Mouse (Mus musculus): ENCODE measurements at regions not wholly inside any gene's neighbourhood (a gene's known extent, or its start where the extent isn't known, plus 50 kb on each side); places are given as distances from the start of the nearest gene placed in this dataset.

GRCm38 (mm10) chr7:136754821-136755220, 139.6 kb upstream of the Mgmt start:
- no peak overlapping the region for H3K27ac ChIP-seq (ENCODE audit: low read length)
- H3K9me3 ChIP-seq (ENCODE audit: control insufficient read depth, low read length) = no peaks in the 10 kb centered on the region
- no peaks in the 10 kb centered on the region for H3K27me3 ChIP-seq (replicated peaks; ENCODE audit: control insufficient read depth, insufficient read depth, low read length)
- H3K4me1 ChIP-seq (replicated peaks; ENCODE audit: control insufficient read depth, insufficient read depth, low read length) = no peaks in the 10 kb centered on the region
- no peak for ATAC-seq
- no peak overlapping the region for H3K4me3 ChIP-seq (replicated peaks; ENCODE audit: low read length)
- H3K36me3 ChIP-seq (ENCODE audit: control insufficient read depth, insufficient read depth) = no peaks in the 10 kb centered on the region
- H3K9ac ChIP-seq (replicated peaks; ENCODE audit: low read depth, low read length) = no peak overlapping the region
- H3K4me2 ChIP-seq (ENCODE audit: low read length) = no peak overlapping the region
- 59% methylated on average over 6 of the region's 6 CpGs for WGBS

DNA sequence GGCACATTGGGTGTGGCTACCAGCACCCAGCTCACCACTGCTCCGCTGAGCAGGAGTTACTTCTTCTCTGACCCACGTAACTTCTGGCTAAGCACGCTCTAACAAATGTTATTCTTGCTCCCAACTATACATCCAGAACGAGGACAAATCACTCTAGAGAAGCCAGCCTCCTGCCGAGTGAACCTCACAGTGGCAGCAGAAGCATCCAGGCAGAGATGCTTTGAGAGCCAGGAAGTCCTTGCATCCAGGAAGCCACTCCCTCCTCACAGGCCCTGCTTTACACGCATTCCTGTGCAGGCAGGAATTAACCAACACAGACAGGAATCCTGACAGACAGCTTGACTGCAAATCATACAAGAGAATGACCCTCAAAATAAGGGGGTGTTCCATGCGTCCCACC, 129.4 kb upstream of the Mgmt start:
- no peak overlapping the region for H3K4me3 ChIP-seq (replicated peaks; ENCODE audit: low read length)
- WGBS = 52% methylated on average over 7 of the region's 7 CpGs
- H3K4me2 ChIP-seq (ENCODE audit: low read length) = no peak overlapping the region
- H3K9me3 ChIP-seq (ENCODE audit: control insufficient read depth, low read length) = no peaks in the 10 kb centered on the region
- no peak overlapping the region for H3K9ac ChIP-seq (replicated peaks; ENCODE audit: low read depth, low read length)
- no peak for ATAC-seq
- H3K27me3 ChIP-seq (replicated peaks; ENCODE audit: control insufficient read depth, insufficient read depth, low read length) = no peaks in the 10 kb centered on the region
- no peaks in the 10 kb centered on the region for H3K4me1 ChIP-seq (replicated peaks; ENCODE audit: control insufficient read depth, insufficient read depth, low read length)
- H3K36me3 ChIP-seq (ENCODE audit: control insufficient read depth, insufficient read depth) = no peaks in the 10 kb centered on the region
- H3K27ac ChIP-seq (ENCODE audit: low read length) = no peak overlapping the region

DNA sequence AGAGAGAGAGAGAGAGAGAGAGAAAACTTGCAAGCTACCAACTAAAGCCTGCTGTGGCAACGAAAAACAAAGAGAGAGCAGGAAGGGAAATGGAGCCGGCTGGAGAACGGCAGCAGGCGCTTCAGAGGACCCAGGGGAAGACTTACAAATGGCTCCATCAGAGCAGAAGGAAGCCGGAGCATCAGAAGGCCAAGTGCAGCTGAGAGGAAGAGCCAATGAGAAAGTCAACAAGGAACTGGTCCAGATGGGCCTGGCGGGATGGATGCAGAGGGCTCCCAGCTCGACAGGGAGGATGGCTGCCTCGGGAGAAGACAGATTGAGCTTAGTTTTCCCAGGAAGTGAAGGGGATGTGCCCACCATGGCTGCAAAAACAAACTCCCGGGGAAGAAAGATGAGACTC, 127.2 kb upstream of the Mgmt start:
- Histone ChIP-seq H3K4me1 (replicated peaks; ENCODE audit: control insufficient read depth, insufficient read depth, low read length) (no peaks in the 10 kb centered on the region), H3K4me2 (ENCODE audit: low read length) (no peak overlapping the region), H3K27ac (ENCODE audit: low read length) (no peak overlapping the region), H3K9ac (replicated peaks; ENCODE audit: low read depth, low read length) (no peak overlapping the region), H3K9me3 (ENCODE audit: control insufficient read depth, low read length) (no peaks in the 10 kb centered on the region), H3K27me3 (replicated peaks; ENCODE audit: control insufficient read depth, insufficient read depth, low read length) (no peaks in the 10 kb centered on the region), H3K36me3 (ENCODE audit: control insufficient read depth, insufficient read depth) (no peaks in the 10 kb centered on the region), H3K4me3 (replicated peaks; ENCODE audit: low read length) (no peak overlapping the region)
- ATAC-seq = no peak
- WGBS = 65% methylated on average over 9 of the region's 9 CpGs

GRCm38 (mm10) chr7:136780708-136781107, 113.7 kb upstream of the Mgmt start:
- no peak overlapping the region for H3K27ac ChIP-seq (ENCODE audit: low read length)
- 84% methylated on average over 11 of the region's 11 CpGs for WGBS
- H3K9me3 ChIP-seq (ENCODE audit: control insufficient read depth, low read length) = no peaks in the 10 kb centered on the region
- H3K36me3 ChIP-seq (ENCODE audit: control insufficient read depth, insufficient read depth) = no peaks in the 10 kb centered on the region
- H3K27me3 ChIP-seq (replicated peaks; ENCODE audit: control insufficient read depth, insufficient read depth, low read length) = 0 out of 2 replicates have a peak, but pooled peaks cover 6% of the 10 kb centered on the region
- no peak overlapping the region for H3K4me2 ChIP-seq (ENCODE audit: low read length)
- ATAC-seq = no peak
- H3K4me3 ChIP-seq (replicated peaks; ENCODE audit: low read length) = no peak overlapping the region
- H3K4me1 ChIP-seq (replicated peaks; ENCODE audit: control insufficient read depth, insufficient read depth, low read length) = peaks cover 4% of the 10 kb centered on the region
- H3K9ac ChIP-seq (replicated peaks; ENCODE audit: low read depth, low read length) = no peak overlapping the region

DNA sequence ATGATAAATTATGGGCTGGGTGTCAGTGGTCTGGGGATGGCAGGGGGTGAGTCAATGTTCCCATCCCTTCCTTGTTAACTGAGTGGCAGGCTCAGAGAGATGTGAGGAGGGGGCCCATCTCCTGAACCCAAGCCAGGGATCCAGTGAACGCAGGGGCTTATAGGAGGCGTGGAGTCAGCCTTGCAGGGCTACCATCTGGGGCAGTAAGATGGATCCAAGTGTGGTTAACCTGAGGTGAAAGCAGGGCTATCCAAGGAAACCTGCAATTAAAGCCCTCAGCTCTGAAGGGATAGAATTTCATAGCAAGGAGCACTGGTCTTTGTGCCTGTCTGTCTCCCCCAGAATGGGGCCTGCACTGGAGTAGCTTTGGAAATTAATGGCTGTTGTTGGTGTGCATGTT, 103.3 kb upstream of the Mgmt start:
- no peaks in the 10 kb centered on the region for H3K9me3 ChIP-seq (ENCODE audit: control insufficient read depth, low read length)
- H3K4me1 ChIP-seq (replicated peaks; ENCODE audit: control insufficient read depth, insufficient read depth, low read length) = peaks cover 6% of the 10 kb centered on the region
- no peak overlapping the region for H3K4me3 ChIP-seq (replicated peaks; ENCODE audit: low read length)
- H3K9ac ChIP-seq (replicated peaks; ENCODE audit: low read depth, low read length) = no peak overlapping the region
- no peaks in the 10 kb centered on the region for H3K36me3 ChIP-seq (ENCODE audit: control insufficient read depth, insufficient read depth)
- H3K4me2 ChIP-seq (ENCODE audit: low read length) = no peak overlapping the region
- WGBS = 69% methylated on average over 2 of the region's 2 CpGs
- H3K27me3 ChIP-seq (replicated peaks; ENCODE audit: control insufficient read depth, insufficient read depth, low read length) = no peaks in the 10 kb centered on the region
- no peak for ATAC-seq
- no peak overlapping the region for H3K27ac ChIP-seq (ENCODE audit: low read length)

- Histone ChIP-seq H3K27me3 (replicated peaks; ENCODE audit: control insufficient read depth, insufficient read depth, low read length) (no peaks in the 10 kb centered on the region), H3K4me2 (ENCODE audit: low read length) (no peak overlapping the region), H3K4me1 (replicated peaks; ENCODE audit: control insufficient read depth, insufficient read depth, low read length) (peaks cover 6% of the 10 kb centered on the region), H3K4me3 (replicated peaks; ENCODE audit: low read length) (no peak overlapping the region), H3K27ac (ENCODE audit: low read length) (no peak overlapping the region), H3K9ac (replicated peaks; ENCODE audit: low read depth, low read length) (no peak overlapping the region), H3K36me3 (ENCODE audit: control insufficient read depth, insufficient read depth) (no peaks in the 10 kb centered on the region), H3K9me3 (ENCODE audit: control insufficient read depth, low read length) (no peaks in the 10 kb centered on the region)
- 47% methylated on average over 5 of the region's 5 CpGs for WGBS
- ATAC-seq = no peak
Measured at GRCm38 (mm10) chr7:136792131-136792530, 102.3 kb upstream of the Mgmt start.

DNA sequence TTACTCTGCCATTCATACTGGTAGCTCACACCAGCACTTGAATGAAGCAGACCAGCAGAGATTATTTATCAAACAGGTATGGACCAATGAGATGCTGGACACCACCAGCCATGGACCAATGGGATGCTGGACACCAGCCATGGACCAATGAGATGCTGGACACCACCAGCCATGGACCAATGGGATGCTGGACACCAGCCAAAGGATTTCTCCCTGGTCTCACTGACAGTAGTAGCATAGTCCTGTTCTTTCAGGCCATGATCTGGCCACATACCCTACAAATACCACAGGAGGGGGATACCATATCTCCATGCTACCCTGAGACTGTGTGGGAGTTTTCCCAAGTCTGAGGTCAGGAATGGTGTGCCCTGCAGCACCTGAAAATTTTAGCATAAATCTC, 98.0 kb upstream of the Mgmt start:
- Histone ChIP-seq H3K9me3 (ENCODE audit: control insufficient read depth, low read length) (no peaks in the 10 kb centered on the region), H3K27me3 (replicated peaks; ENCODE audit: control insufficient read depth, insufficient read depth, low read length) (no peaks in the 10 kb centered on the region), H3K4me2 (ENCODE audit: low read length) (no peak overlapping the region), H3K9ac (replicated peaks; ENCODE audit: low read depth, low read length) (no peak overlapping the region), H3K36me3 (ENCODE audit: control insufficient read depth, insufficient read depth) (no peaks in the 10 kb centered on the region), H3K27ac (ENCODE audit: low read length) (no peak overlapping the region), H3K4me1 (replicated peaks; ENCODE audit: control insufficient read depth, insufficient read depth, low read length) (peaks cover 6% of the 10 kb centered on the region), H3K4me3 (replicated peaks; ENCODE audit: low read length) (no peak overlapping the region)
- ATAC-seq = no peak

DNA sequence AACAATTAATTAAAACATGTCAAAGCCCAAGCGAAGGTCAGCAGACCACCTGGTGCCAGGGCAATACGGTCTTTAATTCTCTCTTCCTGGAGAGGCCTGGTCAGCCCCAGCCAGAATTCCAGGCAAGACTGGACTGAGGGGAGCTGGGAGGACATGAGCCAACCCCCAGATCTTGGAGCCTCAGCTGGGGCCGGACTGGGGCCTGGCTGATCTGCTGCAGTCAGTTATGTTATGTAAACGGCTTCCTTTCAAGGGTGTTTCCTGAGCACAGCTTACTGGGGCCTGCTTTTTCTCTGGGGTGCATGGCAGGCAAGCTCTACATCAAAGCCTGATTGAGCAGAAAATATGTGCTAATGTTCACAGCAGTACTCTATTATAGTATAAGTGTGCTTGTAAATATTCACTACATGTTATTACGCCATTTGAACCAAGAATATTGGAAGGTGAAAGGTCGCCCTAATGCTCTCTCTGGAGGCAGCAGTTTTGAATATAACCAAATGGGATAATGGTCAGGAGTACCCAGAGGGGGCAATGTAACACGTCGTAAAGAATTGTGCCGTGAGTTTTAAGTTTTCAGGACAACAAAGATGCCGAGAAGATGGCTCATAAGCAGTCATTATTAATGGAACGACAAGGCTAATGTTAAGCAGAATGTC, 96.5 kb upstream of the Mgmt start:
- WGBS = 40% methylated on average over 11 of the region's 11 CpGs
- H3K36me3 ChIP-seq (ENCODE audit: control insufficient read depth, insufficient read depth) = no peaks in the 10 kb centered on the region
- H3K9me3 ChIP-seq (ENCODE audit: control insufficient read depth, low read length) = no peaks in the 10 kb centered on the region
- H3K27me3 ChIP-seq (replicated peaks; ENCODE audit: control insufficient read depth, insufficient read depth, low read length) = no peaks in the 10 kb centered on the region
- H3K4me1 ChIP-seq (replicated peaks; ENCODE audit: control insufficient read depth, insufficient read depth, low read length) = no peaks in the 10 kb centered on the region
- ATAC-seq = no peak
- H3K4me3 ChIP-seq (replicated peaks; ENCODE audit: low read length) = no peak overlapping the region
- H3K27ac ChIP-seq (ENCODE audit: low read length) = no peak overlapping the region
- no peak overlapping the region for H3K4me2 ChIP-seq (ENCODE audit: low read length)
- no peak overlapping the region for H3K9ac ChIP-seq (replicated peaks; ENCODE audit: low read depth, low read length)

DNA sequence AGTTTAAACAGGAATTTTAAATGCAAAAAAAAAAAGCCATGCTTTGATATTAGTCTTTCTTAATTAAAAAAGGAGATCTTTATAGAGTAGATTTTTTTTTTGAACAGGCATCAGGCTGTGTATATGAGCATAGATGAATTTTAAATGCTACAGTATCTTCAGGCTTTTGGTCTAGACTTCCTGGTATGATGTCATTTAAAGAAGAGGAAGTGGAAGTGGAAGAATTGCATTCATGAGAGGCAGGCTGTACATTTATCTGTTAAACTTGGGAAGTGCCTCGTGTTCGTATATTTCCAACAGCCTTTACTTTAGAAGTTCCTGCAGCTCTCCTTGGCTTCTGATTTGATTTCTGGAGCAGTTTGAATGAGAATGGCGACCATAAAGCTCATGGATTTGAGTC, 95.8 kb upstream of the Mgmt start:
- Histone ChIP-seq H3K9ac (replicated peaks; ENCODE audit: low read depth, low read length) (no peak overlapping the region), H3K4me3 (replicated peaks; ENCODE audit: low read length) (no peak overlapping the region), H3K4me2 (ENCODE audit: low read length) (no peak overlapping the region), H3K36me3 (ENCODE audit: control insufficient read depth, insufficient read depth) (no peaks in the 10 kb centered on the region), H3K27ac (ENCODE audit: low read length) (no peak overlapping the region), H3K27me3 (replicated peaks; ENCODE audit: control insufficient read depth, insufficient read depth, low read length) (no peaks in the 10 kb centered on the region), H3K4me1 (replicated peaks; ENCODE audit: control insufficient read depth, insufficient read depth, low read length) (no peaks in the 10 kb centered on the region), H3K9me3 (ENCODE audit: control insufficient read depth, low read length) (no peaks in the 10 kb centered on the region)
- 90% methylated on average over 3 of the region's 3 CpGs for WGBS
- no peak for ATAC-seq

DNA sequence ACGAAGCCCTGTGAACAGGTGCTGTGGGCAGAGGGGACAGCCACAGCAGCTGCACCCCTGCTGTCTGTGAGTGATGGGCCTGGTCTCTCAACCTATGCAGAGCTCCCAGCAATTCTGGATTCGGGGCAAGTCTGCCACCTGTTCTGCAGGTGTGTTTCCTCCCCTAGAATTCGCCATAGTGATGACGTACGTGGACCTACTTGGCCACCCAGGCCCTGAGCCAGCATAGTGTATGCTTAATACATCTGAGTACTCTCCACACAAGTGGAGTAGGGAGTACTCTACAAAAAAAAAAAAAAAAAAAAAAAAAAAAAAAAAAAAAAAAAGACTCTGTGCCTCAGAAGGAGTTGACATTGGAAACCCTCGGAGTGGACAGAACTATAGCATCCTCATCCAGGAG, 87.3 kb upstream of the Mgmt start:
- Histone ChIP-seq H3K27ac (ENCODE audit: low read length) (no peak overlapping the region), H3K36me3 (ENCODE audit: control insufficient read depth, insufficient read depth) (no peaks in the 10 kb centered on the region), H3K4me3 (replicated peaks; ENCODE audit: low read length) (no peak overlapping the region), H3K4me2 (ENCODE audit: low read length) (no peak overlapping the region), H3K9ac (replicated peaks; ENCODE audit: low read depth, low read length) (no peak overlapping the region), H3K9me3 (ENCODE audit: control insufficient read depth, low read length) (no peaks in the 10 kb centered on the region), H3K27me3 (replicated peaks; ENCODE audit: control insufficient read depth, insufficient read depth, low read length) (no peaks in the 10 kb centered on the region; the same call in 1 of the 2 replicates), H3K4me1 (replicated peaks; ENCODE audit: control insufficient read depth, insufficient read depth, low read length) (no peaks in the 10 kb centered on the region)
- WGBS = 94% methylated on average over 6 of the region's 6 CpGs
- no peak for ATAC-seq
